Mouse (Mus musculus): ENCODE results near the gene Cript.

Gene Cript

DNA sequence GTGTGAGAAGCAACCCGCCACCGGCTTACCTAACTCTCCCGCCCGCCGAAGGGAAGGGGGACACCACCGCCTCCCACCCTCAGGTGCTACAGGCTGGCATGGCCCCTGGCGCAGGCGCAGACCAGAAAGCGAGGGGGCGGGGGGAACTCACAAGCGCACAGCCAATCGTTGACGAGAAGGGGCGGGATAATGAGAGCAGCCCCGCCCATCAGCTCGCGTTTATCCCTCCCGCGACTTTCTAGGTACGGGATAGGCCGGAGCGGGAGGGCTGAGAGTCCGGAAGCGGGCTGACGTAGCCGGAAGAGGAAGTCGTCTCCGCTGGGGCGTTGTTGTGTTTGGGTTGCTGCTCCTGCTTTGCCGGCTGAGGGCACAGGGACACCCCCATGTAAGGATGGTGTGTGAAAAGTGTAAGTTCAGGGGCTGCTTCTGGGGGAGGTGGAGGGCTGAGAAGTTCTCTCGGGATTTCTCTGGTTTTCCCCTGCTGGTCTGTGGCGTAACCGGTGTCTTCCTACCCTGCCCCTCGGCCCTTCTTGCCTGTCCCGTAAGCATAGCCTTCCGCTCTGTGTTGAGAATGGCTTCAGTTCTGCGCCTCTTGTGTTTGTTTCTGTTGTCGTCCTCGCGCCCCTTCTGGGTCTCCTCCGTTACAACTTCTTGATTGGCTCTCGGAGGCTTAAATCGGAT lies at the start of gene Cript, which contains the start of gene Pigf:
Gene Cript, plus strand, starts transcription at position 282 of the 681 bp plus-strand sequence.
Gene Pigf, minus strand, starts transcription at position 138 of the 681 bp plus-strand sequence.
- DNase-seq: peak; percentile 99

DNA sequence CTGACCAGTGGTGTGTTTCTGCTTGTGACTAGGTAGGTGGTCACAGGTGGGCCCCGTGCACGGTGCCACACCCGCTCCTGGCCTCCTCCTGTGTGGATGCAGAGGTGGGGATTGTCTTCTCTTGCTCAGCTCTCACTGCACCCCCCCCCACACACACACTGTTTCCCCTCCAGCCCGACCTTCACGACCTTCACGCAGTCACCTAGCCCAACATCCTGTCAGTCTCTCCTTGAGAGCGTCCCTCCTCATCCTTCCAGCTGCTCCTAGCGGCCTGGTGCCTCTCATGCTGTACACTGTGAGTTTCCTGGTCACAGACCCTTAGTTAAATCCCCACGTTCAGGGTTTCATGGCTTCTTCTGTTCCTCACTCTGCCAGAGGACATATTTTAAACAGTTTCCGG lies 49.0 kb upstream of the Cript start:
- no peak for DNase-seq

DNA sequence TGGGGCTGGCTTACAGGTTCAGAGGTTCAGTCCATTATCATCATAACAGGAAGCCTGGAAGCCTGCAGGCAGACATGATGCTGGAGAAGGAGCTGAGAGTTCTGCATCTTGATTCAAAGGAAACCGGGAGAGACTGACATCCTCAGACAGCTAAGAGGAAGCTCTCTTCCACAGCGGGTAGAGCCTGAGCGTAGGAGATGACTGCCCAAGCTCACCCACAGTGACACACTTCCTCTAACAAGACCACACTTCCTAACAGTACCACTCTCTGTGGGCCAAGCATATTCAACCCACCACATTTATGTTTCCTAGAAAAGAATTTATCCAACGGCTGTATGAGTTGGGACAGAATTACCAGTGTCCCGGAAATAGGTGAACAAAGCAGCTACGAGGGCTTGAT lies 46.9 kb upstream of the Cript start:
- DNase-seq: peak; percentile 45

- no peak for DNase-seq
Measured at GRCm38 (mm10) chr17:86981205-86981604, 44.1 kb upstream of the Cript start.

- no peak for DNase-seq
Measured at GRCm38 (mm10) chr17:86981701-86982100, 43.6 kb upstream of the Cript start.

GRCm38 (mm10) chr17:86982497-86982896 lies 42.9 kb upstream of the Cript start:
- DNase-seq: no peak

- no peak for DNase-seq
Measured at GRCm38 (mm10) chr17:86986449-86987138, 38.8 kb upstream of the Cript start.

- DNase-seq: peak; percentile 47
Measured at GRCm38 (mm10) chr17:86988161-86988560, 37.2 kb upstream of the Cript start.

DNA sequence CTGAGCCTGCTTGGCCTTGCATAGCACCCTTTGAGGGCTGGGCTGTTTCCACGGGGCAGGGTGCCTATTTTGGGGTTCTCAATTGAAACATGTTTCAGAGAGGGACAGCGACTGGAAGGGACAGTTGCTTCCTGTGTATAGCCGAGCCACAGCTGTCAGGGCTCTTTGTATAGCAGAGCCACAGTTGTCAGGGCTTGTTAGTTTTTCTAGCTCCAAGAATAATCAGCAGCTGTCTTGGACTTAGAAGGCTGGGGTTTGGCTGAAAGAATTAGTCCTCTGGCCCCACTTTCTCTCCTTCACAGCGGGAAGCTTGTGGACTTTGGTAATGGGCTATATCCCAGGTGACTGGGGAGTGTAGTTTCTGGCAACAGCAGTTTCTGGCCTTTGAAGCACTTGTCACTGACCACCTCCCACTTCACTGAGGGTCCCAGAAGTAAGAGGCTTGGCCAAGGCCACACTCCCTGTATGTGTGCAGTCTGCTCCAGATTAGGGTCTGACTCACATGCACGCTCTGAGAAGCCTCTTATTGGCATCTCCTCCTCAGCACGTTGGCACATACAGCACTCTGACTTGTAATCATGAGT lies 36.7 kb upstream of the Cript start:
- DNase-seq: no peak

DNA sequence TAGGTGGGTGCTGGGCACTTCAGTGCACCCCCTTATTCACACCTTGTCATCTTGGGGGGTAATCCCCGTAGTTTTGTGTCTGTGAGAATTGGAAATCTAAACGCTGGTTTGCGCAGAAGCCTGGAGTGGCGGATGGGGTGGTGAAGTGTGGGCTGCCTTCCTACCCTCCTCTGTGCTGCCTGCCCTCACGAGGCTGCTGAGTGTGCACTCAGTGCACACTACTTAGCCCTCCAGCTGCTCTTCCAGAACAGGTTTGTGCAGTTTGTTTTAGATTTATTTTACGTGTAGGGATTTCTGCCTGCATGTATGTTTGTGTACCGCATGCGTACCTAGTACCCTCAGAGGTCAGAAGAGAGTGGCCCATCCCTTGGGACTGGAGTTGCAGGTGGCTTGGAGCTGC lies 34.0 kb upstream of the Cript start:
- DNase-seq: peak; percentile 51

DNA sequence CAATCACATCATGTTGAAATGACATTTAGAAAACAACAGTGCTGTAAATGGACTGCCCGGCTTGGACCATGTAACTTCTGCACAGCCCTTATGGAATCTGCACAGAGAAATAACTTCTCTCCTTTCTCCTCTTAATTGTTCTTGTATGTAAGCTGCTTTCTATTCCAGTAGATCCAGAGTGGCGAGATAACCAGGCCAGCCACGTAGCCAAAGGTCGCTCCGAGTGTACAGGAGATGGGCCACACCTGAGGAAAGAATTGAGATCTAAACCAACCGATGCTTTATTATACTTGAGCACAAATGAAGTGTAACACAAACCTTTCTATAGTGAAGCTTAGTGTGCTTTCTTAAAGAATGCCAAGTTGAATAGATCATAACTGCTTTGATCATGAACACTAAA lies 28.0 kb upstream of the Cript start:
- DNase-seq: no peak

GRCm38 (mm10) chr17:87008950-87009349 lies 16.4 kb upstream of the Cript start:
- no peak for DNase-seq

- no peak for DNase-seq
Measured at GRCm38 (mm10) chr17:87011301-87012019, 13.9 kb upstream of the Cript start.

- no peak for DNase-seq
Measured at GRCm38 (mm10) chr17:87019692-87020091, 5.7 kb upstream of the Cript start.

- no peak for DNase-seq
Measured at GRCm38 (mm10) chr17:87024491-87025242, 683 bp upstream of the Cript start.

- DNase-seq: peak; percentile 48
Measured at GRCm38 (mm10) chr17:87036141-87037073, 11.1 kb downstream of the Cript start.

GRCm38 (mm10) chr17:87038496-87038895 lies 13.1 kb downstream of the Cript start:
- DNase-seq: no peak

DNA sequence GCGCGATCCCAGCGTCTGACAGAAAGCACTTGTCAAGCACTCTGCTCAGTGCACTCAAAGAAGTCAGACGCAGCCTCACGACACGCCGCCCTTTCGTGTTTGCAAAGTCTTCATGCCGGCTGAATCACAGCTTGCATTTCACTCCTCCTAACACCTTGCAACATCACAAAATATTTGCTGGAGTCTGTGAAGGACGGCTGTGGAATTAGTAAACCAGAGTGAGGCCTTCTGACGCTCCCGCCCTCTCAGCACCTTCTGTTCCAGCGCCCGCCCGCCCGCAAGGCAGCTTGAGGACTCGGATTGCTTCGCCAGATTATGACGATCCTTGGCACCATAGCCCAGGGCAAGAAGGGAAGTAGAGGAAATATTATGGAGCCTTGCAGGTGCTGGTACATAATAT lies 16.4 kb downstream of the Cript start:
- DNase-seq: peak; percentile 61

DNA sequence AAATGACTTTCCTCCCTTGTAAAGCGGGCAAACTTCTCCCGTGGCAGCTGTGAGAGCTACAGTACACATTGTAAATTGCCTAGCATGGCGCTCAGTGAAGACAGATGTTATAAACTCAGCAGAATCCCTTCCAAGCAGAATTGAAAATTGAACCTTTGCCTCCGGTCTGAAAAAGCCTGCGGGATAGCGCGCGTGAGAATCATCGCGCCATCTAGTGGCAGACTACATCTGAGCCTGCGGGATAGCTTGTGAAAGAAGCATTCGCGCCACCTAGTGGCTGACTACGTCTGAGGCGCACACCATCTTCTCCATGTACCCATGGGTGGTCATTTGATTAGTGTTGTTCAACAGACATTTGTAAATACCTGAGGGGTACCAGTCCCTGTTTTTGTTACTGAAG lies 19.0 kb downstream of the Cript start:
- peak; percentile 97 for DNase-seq

DNA sequence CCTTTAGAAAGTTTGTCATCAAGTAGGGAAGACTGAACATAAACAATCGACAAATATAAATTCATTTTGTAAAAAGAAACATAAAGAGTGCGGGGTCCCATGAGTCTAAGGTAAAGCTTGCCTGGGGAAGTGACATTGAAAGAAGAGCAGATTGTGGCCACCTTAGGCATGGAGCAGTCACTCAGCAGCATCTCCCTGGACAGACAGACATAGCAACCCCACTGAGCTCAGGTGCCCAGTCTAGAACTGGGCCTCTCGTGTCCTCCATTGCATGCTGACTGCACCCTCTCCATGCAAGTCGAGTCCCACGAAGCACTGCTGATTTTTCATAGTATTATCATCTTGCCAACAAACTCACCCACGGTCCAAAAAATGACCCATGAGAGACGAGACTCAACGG lies 19.4 kb downstream of the Cript start:
- no peak for DNase-seq

DNA sequence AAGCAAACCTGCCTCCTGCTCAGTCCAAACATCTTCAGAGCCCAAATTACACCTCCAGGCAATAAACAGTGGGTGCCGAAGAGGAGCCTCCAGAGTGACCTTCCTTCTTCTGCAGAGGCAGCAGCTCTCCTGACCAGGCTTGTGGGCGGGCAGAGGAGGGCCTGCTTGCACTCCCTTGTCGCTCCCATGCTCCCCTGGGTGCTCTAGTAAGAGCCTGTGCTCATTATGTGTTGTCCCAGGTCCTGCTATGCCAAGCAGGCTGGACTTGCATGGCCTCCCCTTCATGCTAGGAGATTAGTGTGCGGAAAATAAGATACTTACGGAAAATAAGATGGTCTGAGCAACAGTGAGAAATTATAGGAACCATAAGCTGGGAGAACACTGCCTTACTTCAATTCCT lies 24.3 kb downstream of the Cript start:
- DNase-seq: no peak

All from lung, postnatal 36 days (tissue).